Comparison of ENCODE assay signal across 13 mouse cellular contexts in genomic region chr6:94020566-94020965, GRCm38 (mm10).
"Had no signal": no experiment of that assay in that cellular context is flagged by ENCODE, and none has a peak within 500 bp of the region (broad histone marks: within the 10 kb centered on the region; RNA-seq: fewer than 3 reads in every experiment).

No protein-coding gene starts in this region.

- H3K4me2 ChIP-seq: limb, embryonic 13.5 days; neural tube, embryonic 15.5 days had no signal

- DNase-seq: kidney, adult 11 months; kidney, adult 9 months; kidney, postnatal 36 days; left cerebral cortex, postnatal 4 days; lung, adult 18-20 months; right cerebral cortex, postnatal 25 days; thymus, postnatal 36 days had no signal

- H3K27me3 ChIP-seq: limb, embryonic 13.5 days; neural tube, embryonic 15.5 days had no signal

- H3K4me3 ChIP-seq: layer of hippocampus, adult 2 months; limb, embryonic 13.5 days; myocyte; neural tube, embryonic 15.5 days had no signal

- H3K27ac ChIP-seq: kidney, postnatal 0 days; layer of hippocampus, adult 2 months; limb, embryonic 13.5 days; liver, embryonic 14.5 days; neural tube, embryonic 15.5 days had no signal

- H3K9ac ChIP-seq: limb, embryonic 13.5 days; liver, embryonic 14.5 days; neural tube, embryonic 15.5 days had no signal

- H3K9me3 ChIP-seq: limb, embryonic 13.5 days; neural tube, embryonic 15.5 days had no signal

- H3K36me3 ChIP-seq: limb, embryonic 13.5 days; neural tube, embryonic 15.5 days had no signal
